Mouse (Mus musculus) kidney, embryonic 14.5 days (tissue): Measurements from ENCODE around the gene Mcub. TPM values are rescaled to one million over a fixed set of nuclear protein-coding genes. Genes with fewer than 3 reads are reported as not detected.
A peak's percentile ranks its signal among the peaks of the same experiment; 100 is the strongest.

Experiments
- ATAC-seq: fragments of 200-750 bp; cut with Nextera tagmentation; 2 replicates; pipeline ENCODE4 v1.8.0; 2017; ENCODE audit warnings: moderate number of reproducible peaks, mild to moderate bottlenecking, moderate TSS enrichment, moderate library complexity; ENCODE audit not compliant: low FRiP score, low TSS enrichment
- H3K27ac ChIP-seq: fragments of 300-500 bp; sonication (generic); 2 replicates; pipeline ENCODE4 v1.5.1; 2014; ENCODE audit warnings: low read depth, mild to moderate bottlenecking, low read length, moderate library complexity, mixed read lengths
- H3K27me3 ChIP-seq: fragments of 300-500 bp; sonication (generic); 2 replicates; pipeline ENCODE4 v1.6.1; 2014; ENCODE audit warnings: mild to moderate bottlenecking, low read length; ENCODE audit not compliant: control insufficient read depth, insufficient read depth
- H3K36me3 ChIP-seq: fragments of 300-500 bp; sonication (generic); 2 replicates; pipeline ENCODE4 v1.6.1; 2014; ENCODE audit warnings: low read length, mixed read lengths; ENCODE audit not compliant: control insufficient read depth, insufficient read depth
- H3K4me1 ChIP-seq: fragments of 300-500 bp; sonication (generic); 2 replicates; pipeline ENCODE4 v1.6.1; 2014; ENCODE audit warnings: low read length, mixed read lengths; ENCODE audit not compliant: control insufficient read depth, insufficient read depth
- H3K4me2 ChIP-seq: fragments of 300-500 bp; sonication (generic); replicated peaks from 2 replicates; pipeline ENCODE4 v1.6.1; 2014; ENCODE audit warnings: low read depth, mild to moderate bottlenecking, low read length
- H3K4me3 ChIP-seq: fragments of 300-500 bp; sonication (generic); 2 replicates; pipeline ENCODE4 v1.5.1; 2014; ENCODE audit warnings: mild to moderate bottlenecking, low read length
- H3K9ac ChIP-seq: fragments of 300-500 bp; sonication (generic); 2 replicates; pipeline ENCODE4 v1.6.1; 2014; ENCODE audit warnings: low read depth, mild to moderate bottlenecking, low read length, moderate library complexity
- H3K9me3 ChIP-seq: fragments of 300-500 bp; sonication (generic); 2 replicates; pipeline ENCODE4 v1.6.1; 2016; ENCODE audit warnings: low read length; ENCODE audit not compliant: control insufficient read depth
- WGBS: fragments of 180-500 bp; shearing (Covaris S2); extraction: QIAGEN DNeasy Blood & Tissue Kit; methylation state at CpG from one replicate; pipeline ENCODE4 v1.1.7; 2014; 5-methylcytosine and 5-hydroxymethylcytosine counted together
- polyA plus RNA-seq: library from polyadenylated mRNA; unstranded; fragments of >200 nt; fragmentation: Nextera tagmentation; extraction: Ambion mirVana; gene quantifications from 2 replicates; pipeline ENCODE4 v1.2.1, GENCODE M21; 2014

Mcub gene
- polyA plus RNA-seq, 1 experiment from 2014 or later: 1.6 TPM

DNA sequence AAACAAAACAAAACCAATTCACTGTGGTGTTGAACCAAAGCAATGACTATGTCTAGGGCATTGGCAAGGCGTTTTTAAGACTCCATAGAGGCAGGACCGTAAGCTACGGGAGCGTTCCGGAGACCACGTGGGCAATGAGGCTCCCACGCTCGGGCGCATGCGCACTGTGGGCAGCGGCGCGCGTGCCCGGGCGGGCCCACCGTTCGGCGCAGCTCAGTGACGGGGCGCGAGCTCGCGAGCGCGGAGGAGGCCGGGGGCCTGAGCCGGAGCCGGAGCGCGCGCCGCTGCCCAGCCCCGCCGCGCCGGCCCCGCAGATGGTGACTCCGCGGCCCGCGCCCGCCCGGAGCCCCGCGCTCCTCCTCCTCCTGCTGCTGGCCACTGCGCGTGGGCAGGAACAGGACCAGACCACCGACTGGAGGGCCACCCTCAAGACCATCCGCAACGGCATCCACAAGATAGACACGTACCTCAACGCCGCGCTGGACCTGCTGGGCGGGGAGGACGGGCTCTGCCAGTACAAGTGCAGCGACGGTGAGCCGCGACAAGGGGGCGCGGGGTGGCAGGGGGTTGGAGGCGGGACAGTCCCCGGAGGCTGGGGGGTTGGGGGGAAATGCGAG is 91.5 kb downstream of the Mcub start, which contains the start of gene Pla2g12a:
Pla2g12a (plus strand) TSS at position 202 of the 617 bp plus-strand sequence.
- ATAC-seq: peak; percentile 93
- no peaks in the 10 kb centered on the region for H3K27me3 ChIP-seq
- H3K27ac ChIP-seq: peak within 1 kb of the TSS; percentile 69; the same call in 1 of the 2 replicates

DNA sequence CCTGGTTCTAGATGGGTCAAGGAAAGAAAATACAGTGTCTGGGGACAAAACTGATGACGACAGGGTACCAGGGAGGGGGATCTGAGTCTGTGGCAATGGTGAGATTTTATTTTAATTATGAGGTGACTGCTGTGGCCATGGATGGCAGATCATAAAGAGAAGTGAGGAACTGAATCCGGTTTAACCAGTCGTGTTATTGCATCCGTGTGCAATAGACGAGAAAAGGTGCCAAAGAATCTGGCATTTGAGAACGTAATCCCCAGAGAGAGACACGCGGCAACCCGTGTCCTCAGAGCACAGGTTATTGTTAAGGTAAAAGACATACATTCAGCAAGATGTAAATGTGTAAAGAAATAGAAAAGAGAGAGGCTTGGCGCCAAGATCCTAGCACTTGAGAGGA is 92.7 kb downstream of the Mcub start:
- H3K4me3 ChIP-seq: no peak overlapping the region
- no peaks in the 10 kb centered on the region for H3K36me3 ChIP-seq
- WGBS: 72% methylated on average over 10 of the region's 10 CpGs
- no peak overlapping the region for H3K27ac ChIP-seq
- no peak overlapping the region for H3K9ac ChIP-seq
- no peaks in the 10 kb centered on the region for H3K27me3 ChIP-seq
- ATAC-seq: no peak
- 0 out of 2 replicates have a peak, but pooled peaks cover 5% of the 10 kb centered on the region for H3K4me1 ChIP-seq
- H3K4me2 ChIP-seq: no peak overlapping the region
- no peaks in the 10 kb centered on the region for H3K9me3 ChIP-seq

More for the DNA sequence above, 91.5 kb downstream of the Mcub start, which contains the start of gene Pla2g12a:
- H3K36me3 ChIP-seq: no peaks in the 10 kb centered on the region
- peak within 1 kb of the TSS; percentile 70 for H3K4me3 ChIP-seq
- WGBS: under 1% methylated on average over 66 of the region's 66 CpGs
- 0 out of 2 replicates have a peak, but pooled peaks cover 5% of the 10 kb centered on the region for H3K4me1 ChIP-seq
- H3K9me3 ChIP-seq: no peaks in the 10 kb centered on the region
- H3K4me2 ChIP-seq: peak within 1 kb of the TSS; percentile 79
- H3K9ac ChIP-seq: peak within 1 kb of the TSS; percentile 77

Other genes with a start within 250 kb of the Mcub start
- 1.6 and 1.8 TPM in 2 replicates for gene Egf, start 214.9 kb downstream of the Mcub start, polyA plus RNA-seq
- gene Lrit3, start 166.2 kb downstream of the Mcub start, polyA plus RNA-seq: not detected in 2 replicates
- 0.26 TPM in 1 of 2 replicates, not detected in the other for gene Rrh, start 147.6 kb downstream of the Mcub start, polyA plus RNA-seq
- gene Gar1, start 138.8 kb downstream of the Mcub start, polyA plus RNA-seq: 52.2 and 77.2 TPM in 2 replicates
- 6.5 and 7.8 TPM in 2 replicates for gene Cfi, start 134.3 kb downstream of the Mcub start, polyA plus RNA-seq
- 47.8 and 48.1 TPM in 2 replicates for gene Pla2g12a, start 91.6 kb downstream of the Mcub start, polyA plus RNA-seq
- gene Casp6, start 68.8 kb downstream of the Mcub start, polyA plus RNA-seq: 83.0 and 99.3 TPM in 2 replicates
- gene Sec24b, start 91.3 kb upstream of the Mcub start, polyA plus RNA-seq: 26.2 and 40.4 TPM in 2 replicates
- gene Col25a1, start 161.3 kb upstream of the Mcub start, polyA plus RNA-seq: 4.8 and 5.4 TPM in 2 replicates